ENCODE assay signal across 8 mouse cellular contexts in genomic region chr14:118820111-118820510, GRCm38 (mm10). TPM values are rescaled to one million over a fixed set of nuclear protein-coding genes. Genes with fewer than 3 reads are reported as not detected.
DNase-seq lines count a peak whose midpoint lies in the region; ATAC-seq lines count a peak whose summit lies in the region.

No protein-coding gene starts in this region.

- H3K4me1 ChIP-seq in forebrain, embryonic 12.5 days: no peaks in the 10 kb centered on the region
- H3K4me1 ChIP-seq in hindbrain, embryonic 16.5 days (ENCODE audit: control insufficient read depth, insufficient read depth, low read depth, low read length): no peaks in the 10 kb centered on the region

- DNase-seq in ovary, postnatal 36 days (ENCODE audit: low spot score): peak; percentile 11
- no peak for DNase-seq in ovary, postnatal 10 days (ENCODE audit: low spot score)
- peak; percentile 57 for DNase-seq in left cerebral cortex, adult 11 months (ENCODE audit: low spot score)
- peak; percentile 30 for DNase-seq in right cerebral cortex, postnatal 4 days

- no peak overlapping the region for H3K4me3 ChIP-seq in forebrain, embryonic 12.5 days (replicated peaks)
- no peak overlapping the region for H3K4me3 ChIP-seq in hindbrain, embryonic 16.5 days (ENCODE audit: low read length)

- WGBS in forebrain, embryonic 12.5 days: 10% methylated on average over 8 of the region's 8 CpGs
- WGBS in hindbrain, embryonic 16.5 days: 5% methylated on average over 8 of the region's 8 CpGs

- no peak overlapping the region for H3K27ac ChIP-seq in forebrain, embryonic 12.5 days
- H3K27ac ChIP-seq in hindbrain, embryonic 16.5 days (ENCODE audit: low read depth, low read length): no peak overlapping the region

- no peak overlapping the region for H3K4me2 ChIP-seq in forebrain, embryonic 12.5 days
- no peak overlapping the region for H3K4me2 ChIP-seq in hindbrain, embryonic 16.5 days (ENCODE audit: low read length)

- no peaks in the 10 kb centered on the region for H3K36me3 ChIP-seq in forebrain, embryonic 12.5 days (replicated peaks)
- no peaks in the 10 kb centered on the region for H3K36me3 ChIP-seq in hindbrain, embryonic 16.5 days (ENCODE audit: control insufficient read depth, insufficient read depth, low read length)

- no peak overlapping the region for H3K9ac ChIP-seq in forebrain, embryonic 12.5 days
- H3K9ac ChIP-seq in hindbrain, embryonic 16.5 days (ENCODE audit: low read depth, low read length): no peak overlapping the region

- peak; percentile 49; the same call in 1 of the 2 replicates for ATAC-seq in cerebellum, adult (ENCODE audit: insufficient number of reproducible peaks, low FRiP score, low TSS enrichment)
- ATAC-seq in forebrain, embryonic 12.5 days (ENCODE audit: low FRiP score): 0 out of 2 replicates have a peak, but pooled peaks have one; percentile 54
- peak; percentile 68 for ATAC-seq in hindbrain, embryonic 16.5 days
- ATAC-seq in megakaryocyte progenitor cell, adult 5-6 weeks (replicated peaks; ENCODE audit: poor library complexity): peak; percentile 88

- H3K27me3 ChIP-seq in forebrain, embryonic 12.5 days: peaks cover 24% of the 10 kb centered on the region
- no peaks in the 10 kb centered on the region; the same call in none of the 2 replicates for H3K27me3 ChIP-seq in hindbrain, embryonic 16.5 days (replicated peaks; ENCODE audit: control insufficient read depth, insufficient read depth, low read length)

- 0 out of 2 replicates have a peak, but pooled peaks cover 4% of the 10 kb centered on the region for H3K9me3 ChIP-seq in forebrain, embryonic 12.5 days
- no peaks in the 10 kb centered on the region for H3K9me3 ChIP-seq in hindbrain, embryonic 16.5 days (ENCODE audit: control insufficient read depth, low read length)

RNA-seq across cellular contexts. Expression of gene Cldn10, which starts 32.4 kb away (rescaled TPM):
- 0.56 and 0.68 TPM in 2 replicates for polyA plus RNA-seq in forebrain, embryonic 12.5 days (2016; fragmentation: Nextera tagmentation; extraction: Ambion mirVana)
- polyA plus RNA-seq in hindbrain, embryonic 16.5 days (2015; fragmentation: Nextera tagmentation; extraction: Ambion mirVana): 3.7 and 9.2 TPM in 2 replicates
- 0.10 TPM in 1 of 2 replicates, not detected in the other for total RNA-seq in megakaryocyte progenitor cell, adult 5-6 weeks (2015)
- 0.14 TPM in 1 of 2 replicates, not detected in the other for total RNA-seq in megakaryocyte progenitor cell, adult 5-6 weeks (2017)
